Mouse (Mus musculus) hindbrain, postnatal 0 days (tissue): ENCODE data around the gene 1700057G04Rik. TPM values are rescaled to one million over a fixed set of nuclear protein-coding genes. Genes with fewer than 3 reads are reported as not detected.

Source experiments
- ATAC-seq: fragments of 200-750 bp; cut with Nextera tagmentation; 2 replicates; pipeline ENCODE4 v1.8.0; 2017; ENCODE audit warnings: mild to moderate bottlenecking, moderate TSS enrichment, moderate library complexity
- DNase-seq: peaks from one replicate; pipeline ENCODE4 v3.0.0-alpha.2; 2015; ENCODE audit warnings: low spot score
- H3K27ac ChIP-seq: fragments of 300-500 bp; sonication (generic); 2 replicates; pipeline ENCODE4 v1.5.1; 2014; ENCODE audit warnings: mild to moderate bottlenecking
- H3K27me3 ChIP-seq: fragments of 300-500 bp; sonication (generic); 2 replicates; pipeline ENCODE4 v1.6.1; 2014; ENCODE audit warnings: low read length, mixed read lengths; ENCODE audit not compliant: insufficient read depth
- H3K36me3 ChIP-seq: fragments of 300-500 bp; sonication (generic); 2 replicates; pipeline ENCODE4 v1.6.1; 2014; ENCODE audit warnings: low read length, mixed read lengths; ENCODE audit not compliant: insufficient read depth
- H3K4me1 ChIP-seq: fragments of 300-500 bp; sonication (generic); 2 replicates; pipeline ENCODE4 v1.6.1; 2014; ENCODE audit warnings: antibody characterized with exemption, low read length, mixed read lengths; ENCODE audit not compliant: insufficient read depth
- H3K4me2 ChIP-seq: fragments of 300-500 bp; sonication (generic); 2 replicates; pipeline ENCODE4 v1.6.1; 2014; ENCODE audit warnings: low read depth, mild to moderate bottlenecking, low read length, moderate library complexity, mixed read lengths
- H3K4me3 ChIP-seq: fragments of 300-500 bp; sonication (generic); 2 replicates; pipeline ENCODE4 v1.5.1; 2014; ENCODE audit warnings: low read length
- H3K9ac ChIP-seq: fragments of 300-500 bp; sonication (generic); replicated peaks from 2 replicates; pipeline ENCODE4 v1.6.1; 2014; ENCODE audit warnings: mild to moderate bottlenecking, low read length, moderate library complexity, mixed read lengths
- H3K9me3 ChIP-seq: fragments of 300-500 bp; sonication (generic); 2 replicates; pipeline ENCODE4 v1.6.1; 2016; ENCODE audit warnings: low read length, mixed read lengths
- CTCF ChIP-seq: IDR thresholded peaks from 2 replicates; pipeline ENCODE4 v1.5.1; 2016; ENCODE audit warnings: antibody characterized with exemption, control low read depth, low read depth
- WGBS: fragments of 180-500 bp; shearing (Covaris S2); extraction: QIAGEN DNeasy Blood & Tissue Kit; methylation state at CpG from one replicate; pipeline ENCODE4 v1.1.7; 2014; 5-methylcytosine and 5-hydroxymethylcytosine counted together
- polyA plus RNA-seq: library from polyadenylated mRNA; unstranded; fragments of >200 nt; fragmentation: Nextera tagmentation; extraction: Ambion mirVana; gene quantifications from 2 replicates; pipeline ENCODE4 v1.2.1, GENCODE M21; 2015
- total RNA-seq: library from RNA; depleted of rRNA; stranded (reverse); fragments of >200 nt; gene quantifications from 2 replicates; pipeline ENCODE4 v1.2.3, GENCODE M21; 2014

Gene 1700057G04Rik
- total and polyA plus RNA-seq, 2 experiments from 2014 or later, result not detected

DNA sequence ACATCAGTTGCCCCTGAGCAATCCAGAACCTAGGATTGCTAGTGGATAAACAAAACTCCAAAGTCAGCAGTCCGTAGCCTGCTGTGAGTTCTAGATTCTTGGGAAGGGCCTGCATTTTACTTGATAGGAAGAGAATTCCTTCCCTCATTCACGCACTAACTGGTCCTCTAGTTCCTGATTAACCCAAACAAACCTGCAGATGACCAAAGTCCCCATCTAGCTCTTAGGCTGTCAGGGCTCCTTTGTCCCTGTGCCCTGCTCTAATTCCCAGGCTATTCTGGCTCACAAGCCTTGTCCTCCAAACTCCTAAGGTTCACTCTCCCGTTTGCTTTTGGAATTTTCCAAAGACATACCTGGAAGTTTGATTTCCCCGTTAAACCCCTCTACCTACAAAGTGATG, 36.5 kb upstream of the 1700057G04Rik start:
- DNase-seq, result no peak
- no peak for TF ChIP-seq CTCF
- Histone ChIP-seq H3K27ac (no peak overlapping the region), H3K9ac (no peak overlapping the region), H3K4me2 (no peak overlapping the region), H3K9me3 (no peaks in the 10 kb centered on the region), H3K4me3 (no peak overlapping the region), H3K36me3 (no peaks in the 10 kb centered on the region), H3K27me3 (no peaks in the 10 kb centered on the region), H3K4me1 (no peaks in the 10 kb centered on the region)
- ATAC-seq, result no peak
- 90% methylated on average over 4 of the region's 4 CpGs for WGBS

DNA sequence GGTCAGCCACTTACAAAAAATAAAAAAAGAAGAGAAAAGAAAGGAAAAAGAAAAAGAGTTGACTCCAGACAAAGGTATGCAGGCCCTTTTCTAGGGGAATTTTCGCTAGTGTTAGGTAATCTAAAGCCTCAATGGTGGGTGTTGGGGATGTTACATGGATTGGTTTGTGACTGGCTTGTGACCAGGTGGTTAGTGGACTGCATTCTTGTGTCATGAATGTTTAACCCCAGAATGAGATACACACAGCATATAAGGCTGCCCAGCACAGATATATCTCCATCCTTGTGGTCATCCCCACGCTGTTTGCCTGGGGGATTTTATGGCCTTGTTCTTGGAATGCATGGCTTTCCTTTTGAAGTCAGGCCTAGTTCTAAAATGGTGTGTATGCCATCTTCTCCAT, 35.9 kb upstream of the 1700057G04Rik start:
- no peak overlapping the region for H3K4me2 ChIP-seq
- H3K36me3 ChIP-seq, result no peaks in the 10 kb centered on the region
- no peak for DNase-seq
- no peak overlapping the region for H3K4me3 ChIP-seq
- TF ChIP-seq CTCF, result no peak
- WGBS, result 95% methylated on average over 2 of the region's 2 CpGs
- H3K27ac ChIP-seq, result no peak overlapping the region
- no peaks in the 10 kb centered on the region for H3K9me3 ChIP-seq
- H3K27me3 ChIP-seq, result no peaks in the 10 kb centered on the region
- no peak overlapping the region for H3K9ac ChIP-seq
- ATAC-seq, result no peak
- no peaks in the 10 kb centered on the region for H3K4me1 ChIP-seq

DNA sequence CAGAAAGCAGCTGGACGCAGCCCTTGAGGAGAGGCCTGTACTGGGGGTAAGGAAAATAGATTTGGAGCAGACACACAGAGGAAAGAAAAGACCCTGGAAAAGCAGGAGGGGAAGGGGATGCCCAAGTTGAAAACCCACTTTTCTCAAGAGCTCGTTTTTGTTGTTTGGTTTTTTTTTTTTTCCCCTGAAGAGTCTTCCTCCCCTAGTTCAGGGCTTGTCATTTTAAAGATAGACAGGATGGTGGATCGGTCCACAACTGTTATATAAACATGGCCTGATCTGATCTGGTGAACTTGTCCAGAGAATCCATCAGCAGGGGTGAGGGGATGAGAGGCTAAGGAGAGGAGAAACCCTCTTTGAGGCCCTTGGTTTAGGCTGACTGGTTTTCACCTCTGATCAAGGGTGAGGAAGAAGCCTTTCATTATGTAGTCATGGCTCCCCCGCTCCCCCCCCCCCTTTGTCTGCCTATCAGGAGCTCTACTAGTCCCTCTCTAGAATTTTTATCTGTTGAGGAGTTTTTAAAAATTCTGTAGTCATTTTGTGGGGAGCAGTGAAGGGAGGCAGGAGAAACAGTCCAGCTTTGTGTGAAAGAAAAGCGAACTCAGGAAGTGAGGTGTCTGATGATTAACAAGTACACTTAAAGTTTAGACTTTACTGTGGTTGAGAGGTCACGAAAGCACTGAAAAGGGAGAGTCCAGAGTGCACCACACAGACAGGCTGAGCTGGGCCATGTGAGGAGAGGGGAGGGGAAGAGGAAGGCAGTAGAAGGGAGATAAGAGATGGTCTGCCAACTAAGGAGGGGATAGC, 35.0 kb upstream of the 1700057G04Rik start:
- H3K9ac ChIP-seq, result no peak overlapping the region
- H3K4me2 ChIP-seq, result no peak overlapping the region
- WGBS, result 79% methylated on average over 6 of the region's 6 CpGs
- no peaks in the 10 kb centered on the region for H3K4me1 ChIP-seq
- no peaks in the 10 kb centered on the region for H3K9me3 ChIP-seq
- H3K36me3 ChIP-seq, result no peaks in the 10 kb centered on the region
- ATAC-seq, result no peak
- no peak overlapping the region for H3K4me3 ChIP-seq
- no peaks in the 10 kb centered on the region for H3K27me3 ChIP-seq
- DNase-seq, result no peak
- H3K27ac ChIP-seq, result no peak overlapping the region
- no peak for TF ChIP-seq CTCF

DNA sequence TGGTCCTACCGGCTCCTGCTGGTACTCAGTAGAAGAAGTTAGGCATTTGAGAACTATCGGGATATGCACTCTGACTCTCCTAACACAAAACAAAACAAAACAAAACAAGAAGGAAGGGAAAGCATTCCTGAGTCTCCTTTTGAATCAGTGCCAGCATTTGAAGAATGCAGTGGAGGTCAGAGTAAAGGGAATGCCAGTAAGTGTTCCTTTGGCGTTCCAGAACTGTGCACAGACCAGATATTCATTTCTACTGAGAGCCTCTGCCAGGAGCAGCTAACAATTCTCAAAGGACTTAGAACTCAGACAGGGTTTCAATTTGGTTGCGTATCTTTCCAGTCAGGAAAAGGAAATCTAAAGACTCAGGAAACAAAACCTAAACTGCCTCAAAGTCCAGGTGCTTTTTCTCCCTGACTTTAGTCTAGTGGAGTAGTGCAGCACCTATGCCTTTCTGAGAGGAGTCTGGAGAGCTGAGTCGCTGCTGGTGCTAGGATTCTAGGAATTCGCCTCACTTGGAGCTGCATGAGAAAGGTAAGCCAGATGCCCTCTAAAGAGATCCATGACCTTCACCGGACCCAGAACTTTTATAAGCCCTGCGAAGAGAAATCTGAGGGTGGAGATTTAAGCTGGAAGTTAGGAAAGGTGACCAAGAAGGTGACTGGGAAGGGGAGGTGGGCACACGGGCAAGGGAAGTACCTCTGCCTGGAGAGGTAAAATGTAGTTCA, 33.5 kb upstream of the 1700057G04Rik start, which contains the start of gene Plscr2:
TSS of gene Plscr2 (plus strand) at position 117 of the 722 bp plus-strand sequence.
- no peaks in the 10 kb centered on the region for H3K27me3 ChIP-seq
- H3K9me3 ChIP-seq, result no peaks in the 10 kb centered on the region
- WGBS, result 64% methylated on average over 9 of the region's 9 CpGs
- H3K4me1 ChIP-seq, result no peaks in the 10 kb centered on the region
- H3K36me3 ChIP-seq, result no peaks in the 10 kb centered on the region
- DNase-seq (peak; percentile 9), ATAC-seq (no peak)
- no peak within 1 kb of the TSS for H3K9ac ChIP-seq
- TF ChIP-seq CTCF, result no peak
- 0 out of 2 replicates have a peak within 1 kb of the TSS, but pooled peaks have one; percentile 8 for H3K27ac ChIP-seq
- H3K4me2 ChIP-seq, result no peak within 1 kb of the TSS
- H3K4me3 ChIP-seq, result no peak within 1 kb of the TSS

DNA sequence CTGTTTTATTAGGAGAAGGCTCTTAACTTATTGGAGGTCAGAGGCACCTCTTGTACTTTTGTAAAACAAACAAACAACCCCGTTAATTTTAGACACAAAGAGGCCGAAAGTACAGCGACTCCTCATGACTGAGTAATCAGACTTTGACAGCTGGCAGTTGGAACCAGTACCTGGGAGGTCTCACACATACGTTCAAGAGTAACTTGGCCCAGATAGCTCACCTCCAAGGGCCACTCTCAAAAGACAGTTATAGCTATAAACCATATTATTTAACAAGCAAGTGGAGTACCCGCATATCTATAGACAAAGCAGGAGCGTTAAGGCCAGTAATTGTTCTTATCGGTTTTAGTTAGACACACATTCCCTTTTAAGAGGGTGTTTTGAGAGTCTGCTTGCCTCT, 32.8 kb upstream of the 1700057G04Rik start:
- H3K4me2 ChIP-seq, result no peak overlapping the region
- 77% methylated on average over 7 of the region's 7 CpGs for WGBS
- DNase-seq (no peak), ATAC-seq (no peak)
- no peaks in the 10 kb centered on the region for H3K36me3 ChIP-seq
- no peak overlapping the region for H3K27ac ChIP-seq
- no peak for TF ChIP-seq CTCF
- no peaks in the 10 kb centered on the region for H3K4me1 ChIP-seq
- H3K4me3 ChIP-seq, result no peak overlapping the region
- H3K27me3 ChIP-seq, result no peaks in the 10 kb centered on the region
- H3K9ac ChIP-seq, result no peak overlapping the region
- H3K9me3 ChIP-seq, result no peaks in the 10 kb centered on the region

DNA sequence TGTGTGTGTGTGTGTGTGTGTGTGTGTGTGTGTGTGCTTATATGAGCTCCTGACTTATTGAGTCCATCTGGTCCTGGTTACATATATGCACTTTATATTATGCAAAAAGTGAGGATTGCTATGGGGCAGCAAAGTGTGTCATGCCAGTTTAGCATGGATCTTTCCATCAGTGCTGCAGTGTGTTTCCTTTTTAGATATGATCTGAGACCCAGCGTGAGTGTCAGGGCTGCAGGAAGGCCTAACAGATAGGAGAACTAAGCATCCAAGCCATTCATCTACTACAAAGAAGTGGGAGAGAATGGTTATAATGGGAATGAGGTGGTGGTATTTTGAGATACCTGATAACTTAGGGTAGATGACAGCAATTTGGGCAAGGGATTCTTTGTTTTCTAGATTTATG, 29.1 kb upstream of the 1700057G04Rik start:
- no peak overlapping the region for H3K9ac ChIP-seq
- no peaks in the 10 kb centered on the region for H3K9me3 ChIP-seq
- H3K4me2 ChIP-seq, result no peak overlapping the region
- TF ChIP-seq CTCF, result no peak
- DNase-seq, result no peak
- ATAC-seq, result no peak
- H3K4me1 ChIP-seq, result no peaks in the 10 kb centered on the region
- H3K4me3 ChIP-seq, result no peak overlapping the region
- H3K27ac ChIP-seq, result no peak overlapping the region
- WGBS, result 79% methylated on average over 1 of the region's 1 CpGs
- no peaks in the 10 kb centered on the region for H3K27me3 ChIP-seq
- H3K36me3 ChIP-seq, result no peaks in the 10 kb centered on the region
